In genomic region chr12:88987046-88987445, GRCm38 (mm10) we compare ENCODE assay signal across 15 mouse cellular contexts.
DNase-seq lines count a peak whose midpoint lies in the region; ATAC-seq and TF ChIP-seq lines count a peak whose summit lies in the region.
"Had no signal": no experiment of that assay in that cellular context is flagged by ENCODE, and none has a peak within 500 bp of the region (broad histone marks: within the 10 kb centered on the region; RNA-seq: fewer than 3 reads in every experiment).

No protein-coding gene starts in this region.

- no peaks in the 10 kb centered on the region for H3K36me3 ChIP-seq in hindbrain, embryonic 10.5 days
- no peaks in the 10 kb centered on the region for H3K36me3 ChIP-seq in hindbrain, embryonic 14.5 days (replicated peaks; ENCODE audit: control insufficient read depth, insufficient read depth)
- no peaks in the 10 kb centered on the region for H3K36me3 ChIP-seq in liver, postnatal 0 days (replicated peaks; ENCODE audit: insufficient read depth, low read length)
- no peaks in the 10 kb centered on the region for H3K36me3 ChIP-seq in stomach, postnatal 0 days (ENCODE audit: control insufficient read depth, insufficient read depth, low read length)
- H3K36me3 ChIP-seq in kidney, embryonic 15.5 days, result no peaks in the 10 kb centered on the region
- H3K36me3 ChIP-seq: embryonic facial prominence, embryonic 15.5 days; limb, embryonic 10.5 days had no signal

- no peak overlapping the region for H3K4me3 ChIP-seq in hindbrain, embryonic 10.5 days
- no peak overlapping the region for H3K4me3 ChIP-seq in hindbrain, embryonic 14.5 days (replicated peaks; ENCODE audit: low read length)
- H3K4me3 ChIP-seq in lung, adult 2 months (replicated peaks; ENCODE audit: extremely low read depth, low read depth, low read length), result no peak overlapping the region
- H3K4me3 ChIP-seq in liver, postnatal 0 days (ENCODE audit: low read depth, low read length), result no peak overlapping the region
- no peak overlapping the region for H3K4me3 ChIP-seq in stomach, postnatal 0 days (ENCODE audit: low read depth, low read length)
- H3K4me3 ChIP-seq in kidney, embryonic 15.5 days (replicated peaks), result no peak overlapping the region
- H3K4me3 ChIP-seq: embryonic facial prominence, embryonic 15.5 days; heart, adult 2 months; limb, embryonic 10.5 days had no signal

- no peak for TF ChIP-seq POLR2A in lung, adult 2 months (IDR thresholded peaks at IDR 0.05; ENCODE audit: borderline replicate concordance, extremely low read depth, low read depth, low read length)

- H3K27me3 ChIP-seq in hindbrain, embryonic 10.5 days (ENCODE audit: insufficient read depth, poor library complexity, severe bottlenecking), result no peaks in the 10 kb centered on the region
- H3K27me3 ChIP-seq in hindbrain, embryonic 14.5 days (ENCODE audit: control insufficient read depth, insufficient read depth, low read length), result no peaks in the 10 kb centered on the region
- H3K27me3 ChIP-seq in liver, postnatal 0 days (ENCODE audit: insufficient read depth, low read length), result no peaks in the 10 kb centered on the region
- H3K27me3 ChIP-seq in stomach, postnatal 0 days (ENCODE audit: control insufficient read depth, insufficient read depth, low read length), result no peaks in the 10 kb centered on the region
- no peaks in the 10 kb centered on the region for H3K27me3 ChIP-seq in kidney, embryonic 15.5 days
- H3K27me3 ChIP-seq: embryonic facial prominence, embryonic 15.5 days had no signal

- 54% methylated on average over 4 of the region's 4 CpGs for WGBS in hindbrain, embryonic 10.5 days
- 51% methylated on average over 4 of the region's 4 CpGs for WGBS in hindbrain, embryonic 14.5 days
- WGBS in lung, adult 2 months, result 47% methylated on average over 4 of the region's 4 CpGs
- 49% methylated on average over 4 of the region's 4 CpGs for WGBS in liver, postnatal 0 days (ENCODE audit: insufficient replicate concordance)
- 34% methylated on average over 4 of the region's 4 CpGs for WGBS in stomach, postnatal 0 days
- 56% methylated on average over 4 of the region's 4 CpGs for WGBS in kidney, embryonic 15.5 days

- no peak overlapping the region for H3K4me2 ChIP-seq in hindbrain, embryonic 14.5 days (replicated peaks)
- H3K4me2 ChIP-seq in liver, postnatal 0 days (ENCODE audit: low read depth, low read length), result no peak overlapping the region
- no peak overlapping the region for H3K4me2 ChIP-seq in stomach, postnatal 0 days (replicated peaks; ENCODE audit: low read depth)
- no peak overlapping the region for H3K4me2 ChIP-seq in kidney, embryonic 15.5 days
- H3K4me2 ChIP-seq: embryonic facial prominence, embryonic 15.5 days had no signal

- TF ChIP-seq CTCF in lung, adult 2 months (IDR thresholded peaks at IDR 0.05; ENCODE audit: insufficient read depth, low read length), result no peak
- TF ChIP-seq CTCF in liver, postnatal 0 days (IDR thresholded peaks at IDR 0.05; ENCODE audit: low read depth), result peak; percentile 55
- TF ChIP-seq CTCF in stomach, postnatal 0 days (IDR thresholded peaks at IDR 0.05; ENCODE audit: low read depth), result peak; percentile 55

- no peaks in the 10 kb centered on the region for H3K9me3 ChIP-seq in hindbrain, embryonic 10.5 days
- H3K9me3 ChIP-seq in hindbrain, embryonic 14.5 days (ENCODE audit: control insufficient read depth, low read length), result no peaks in the 10 kb centered on the region
- H3K9me3 ChIP-seq in liver, postnatal 0 days (ENCODE audit: low read length), result no peaks in the 10 kb centered on the region
- H3K9me3 ChIP-seq in stomach, postnatal 0 days (ENCODE audit: control insufficient read depth, low read length), result no peaks in the 10 kb centered on the region
- H3K9me3 ChIP-seq in kidney, embryonic 15.5 days (replicated peaks), result no peaks in the 10 kb centered on the region
- H3K9me3 ChIP-seq: embryonic facial prominence, embryonic 15.5 days; limb, embryonic 10.5 days had no signal

- peak; percentile 18 for DNase-seq in hindbrain, embryonic 10.5 days (ENCODE audit: low spot score)
- DNase-seq in hindbrain, embryonic 14.5 days (ENCODE audit: low spot score), result no peak
- peak; percentile 14 for DNase-seq in lung, postnatal 10 days
- no peak for DNase-seq in lung, adult 2 months
- no peak for DNase-seq in liver, postnatal 0 days
- no peak for DNase-seq in stomach, postnatal 0 days (ENCODE audit: low spot score)
- no peak for DNase-seq in urinary bladder, postnatal 36 days (ENCODE audit: low spot score in 2 of 2)
- DNase-seq: cerebellum, adult 9-10 months; heart, adult 2 months; heart, postnatal 4 days; kidney, adult 2 months; thymus, postnatal 4 days had no signal

- no peak overlapping the region for H3K9ac ChIP-seq in hindbrain, embryonic 14.5 days
- no peak overlapping the region for H3K9ac ChIP-seq in liver, postnatal 0 days (replicated peaks)
- no peak overlapping the region for H3K9ac ChIP-seq in stomach, postnatal 0 days (ENCODE audit: low read length)
- H3K9ac ChIP-seq in kidney, embryonic 15.5 days, result no peak overlapping the region
- H3K9ac ChIP-seq: embryonic facial prominence, embryonic 15.5 days had no signal

- H3K4me1 ChIP-seq in hindbrain, embryonic 10.5 days (replicated peaks), result peaks cover 25% of the 10 kb centered on the region
- peaks cover 22% of the 10 kb centered on the region for H3K4me1 ChIP-seq in hindbrain, embryonic 14.5 days (replicated peaks; ENCODE audit: control insufficient read depth, insufficient read depth, low read length)
- H3K4me1 ChIP-seq in lung, adult 2 months (ENCODE audit: control insufficient read depth, insufficient read depth, low read length), result no peaks in the 10 kb centered on the region
- peaks cover 31% of the 10 kb centered on the region for H3K4me1 ChIP-seq in liver, postnatal 0 days (ENCODE audit: insufficient read depth)
- no peaks in the 10 kb centered on the region; the same call in 1 of the 2 replicates for H3K4me1 ChIP-seq in stomach, postnatal 0 days (replicated peaks; ENCODE audit: control insufficient read depth, insufficient read depth)
- peaks cover 16% of the 10 kb centered on the region for H3K4me1 ChIP-seq in kidney, embryonic 15.5 days

- no peak for TF ChIP-seq EP300 in liver, postnatal 0 days (IDR thresholded peaks at IDR 0.05; ENCODE audit: low read depth)
- no peak for TF ChIP-seq EP300 in stomach, postnatal 0 days (optimal IDR thresholded peaks at IDR 0.05)

- ATAC-seq in hindbrain, embryonic 14.5 days (ENCODE audit: low FRiP score), result no peak
- ATAC-seq in liver, postnatal 0 days, result no peak
- no peak for ATAC-seq in stomach, postnatal 0 days (ENCODE audit: low FRiP score, low TSS enrichment)
- ATAC-seq in kidney, embryonic 15.5 days (replicated peaks; ENCODE audit: low FRiP score), result no peak

- no peak overlapping the region for H3K27ac ChIP-seq in hindbrain, embryonic 10.5 days
- H3K27ac ChIP-seq in hindbrain, embryonic 14.5 days, result no peak overlapping the region
- no peak overlapping the region for H3K27ac ChIP-seq in liver, postnatal 0 days (ENCODE audit: low read depth)
- no peak overlapping the region for H3K27ac ChIP-seq in stomach, postnatal 0 days (replicated peaks)
- no peak overlapping the region for H3K27ac ChIP-seq in kidney, embryonic 15.5 days
- H3K27ac ChIP-seq: embryonic facial prominence, embryonic 15.5 days; heart, adult 2 months; limb, embryonic 10.5 days had no signal

Comparison
In these comparisons a context has a peak if more than half of its experiments do, and no peak if none do; other contexts are left out.
1. DNase-seq: peak in hindbrain, embryonic 10.5 days (single experiment) and lung, postnatal 10 days (single experiment); none in hindbrain, embryonic 14.5 days (single experiment), lung, adult 2 months (single experiment), liver, postnatal 0 days (single experiment), stomach, postnatal 0 days (single experiment) and urinary bladder, postnatal 36 days (0 of 2).